Mouse (Mus musculus) heart, adult 2 months (tissue): Measurements from ENCODE around the gene Bcdin3d. TPM values are rescaled to one million over a fixed set of nuclear protein-coding genes. Genes with fewer than 3 reads are reported as not detected.

Experiments used
- DNase-seq, 2 experiments: peaks; one replicate each; pipeline ENCODE4 v3.0.0; 2021
- H3K27ac ChIP-seq: fragments of 200-600 bp; 2 replicates; pipeline ENCODE4 v1.8.1; 2022
- H3K27me3 ChIP-seq: fragments of 200-500 bp; 2 replicates; pipeline ENCODE4 v1.6.1; 2012; ENCODE audit warnings: mild to moderate bottlenecking, low read length, inconsistent platforms, mixed read lengths; ENCODE audit not compliant: control insufficient read depth, insufficient read depth
- H3K36me3 ChIP-seq: fragments of 200-500 bp; 2 replicates; pipeline ENCODE4 v1.6.1; 2012; ENCODE audit warnings: low read length, inconsistent platforms; ENCODE audit not compliant: control insufficient read depth, insufficient read depth
- H3K4me1 ChIP-seq: fragments of 200-500 bp; 2 replicates; pipeline ENCODE4 v1.6.1; 2011; ENCODE audit warnings: low read length; ENCODE audit not compliant: control insufficient read depth, insufficient read depth
- H3K4me3 ChIP-seq: fragments of 200-600 bp; 2 replicates; pipeline ENCODE4 v1.8.1; 2022
- H3K79me2 ChIP-seq: fragments of 200-500 bp; replicated peaks from 2 replicates; pipeline ENCODE4 v1.6.1; 2012; ENCODE audit warnings: mild to moderate bottlenecking, inconsistent platforms, low read length, moderate library complexity, mixed read lengths; ENCODE audit not compliant: control insufficient read depth, insufficient read depth
- H3K9ac ChIP-seq: fragments of 200-500 bp; 2 replicates; pipeline ENCODE4 v1.6.1; 2012; ENCODE audit warnings: low read depth, mild to moderate bottlenecking, control low read depth, inconsistent platforms, low read length, mixed read lengths
- CTCF ChIP-seq: fragments of 200-600 bp; IDR thresholded peaks from 2 replicates; pipeline ENCODE4 v1.8.1; 2022; ENCODE audit warnings: antibody characterized with exemption, mild to moderate bottlenecking, moderate library complexity
- EP300 ChIP-seq: fragments of 200-500 bp; IDR thresholded peaks from 2 replicates; pipeline ENCODE4 v1.6.1; 2011; ENCODE audit warnings: low read depth, low read length, control low read depth; ENCODE audit not compliant: insufficient read depth
- POLR2A ChIP-seq: fragments of 200-500 bp; IDR thresholded peaks from 2 replicates; pipeline ENCODE4 v1.6.1; 2011; ENCODE audit warnings: mild to moderate bottlenecking, low read depth, low read length, control low read depth; ENCODE audit not compliant: insufficient read depth
- WGBS: fragments of 180-500 bp; shearing (Covaris S2); methylation state at CpG from one replicate; pipeline ENCODE4 v1.1.7; 2018; 5-methylcytosine and 5-hydroxymethylcytosine counted together
- intact Hi-C: fragments of 180-260 bp; cut with DNase I; formaldehyde crosslinking; loops from one replicate; pipeline ENCODE4 v1.15.1; 2025
- long read RNA-seq: library from polyadenylated mRNA; stranded (forward); transcript quantifications from one replicate; pipeline ENCODE4 v2.0.0, GENCODE M21; 2021
- polyA plus RNA-seq: library from polyadenylated mRNA; depleted of rRNA; stranded (reverse); fragments of >200 nt; gene quantifications from 2 replicates; pipeline ENCODE4 v1.2.3, GENCODE M21; 2012; rRNA removed
- total RNA-seq, 2 experiments: library from RNA; stranded (reverse); gene quantifications; 2 replicates each; pipeline ENCODE4 v1.2.3; 2021

Bcdin3d gene
- 1 to 10 TPM; 2.5 to 3.1 TPM for total RNA-seq
- polyA plus RNA-seq = 4.2 and 4.3 TPM in 2 replicates
- long read RNA-seq, full-length matches to known transcripts = 3 of 3 reads
- long read RNA-seq, partial matches to known transcripts = 0 of 3 reads
- long read RNA-seq, other reads (novel, unspliced or antisense) = 0 of 3 reads

DNA sequence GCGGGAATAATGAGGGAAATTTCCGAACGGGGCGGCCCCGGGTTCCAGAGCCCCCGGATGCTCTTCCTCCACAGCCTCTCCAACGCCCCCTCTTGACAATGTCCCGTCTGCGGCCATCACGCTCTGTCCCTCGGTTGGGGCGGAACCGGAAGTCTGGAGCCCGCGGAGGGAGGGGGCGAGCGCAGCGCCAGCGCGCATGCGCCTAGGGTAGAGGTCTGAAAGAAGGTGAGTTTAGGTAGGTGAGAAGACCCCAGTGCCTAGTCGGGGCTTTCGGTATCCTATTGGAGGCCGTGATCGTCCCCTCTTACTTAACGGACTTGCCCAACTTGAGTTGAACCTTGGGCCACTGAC, at the start of gene Bcdin3d:
TSS of gene Bcdin3d (minus strand) at position 155 of the 351 bp plus-strand sequence.
- TF ChIP-seq CTCF (peak; percentile 61), POLR2A (peak; percentile 79), EP300 (no peak)
- Histone ChIP-seq H3K9ac (peak within 1 kb of the TSS; percentile 88), H3K4me1 (peaks cover 6% of the 10 kb centered on the region), H3K27me3 (no peaks in the 10 kb centered on the region), H3K79me2 (no peaks in the 10 kb centered on the region), H3K36me3 (no peaks in the 10 kb centered on the region), H3K4me3 (peak within 1 kb of the TSS; percentile 100), H3K27ac (peak within 1 kb of the TSS; percentile 90)
- peak; percentile 90 to 91 for DNase-seq
- intact Hi-C loops = no loop called here
- WGBS = under 1% methylated on average over 26 of the region's 26 CpGs

DNA sequence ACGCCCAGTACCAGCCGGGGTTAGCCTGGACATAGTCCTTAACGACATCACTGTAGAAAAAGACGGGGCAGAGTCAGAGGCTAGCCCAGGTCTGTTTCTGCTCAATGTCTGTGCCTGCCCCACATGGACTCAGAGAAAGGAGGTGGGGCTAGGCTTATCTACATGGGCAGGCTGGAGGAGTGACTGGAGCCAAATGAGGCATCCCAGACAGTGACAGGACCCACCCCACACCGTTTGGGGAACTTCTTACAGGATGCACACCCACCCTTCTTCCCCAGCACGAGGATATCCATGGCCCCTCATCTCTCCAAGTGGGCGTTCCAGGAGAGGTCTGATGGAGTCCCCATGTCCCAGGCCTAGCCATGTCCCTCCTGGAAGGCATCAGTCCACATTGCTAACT, 45.8 kb upstream of the Bcdin3d start:
- H3K4me1 ChIP-seq = no peaks in the 10 kb centered on the region
- no peak for DNase-seq
- no peak overlapping the region for H3K4me3 ChIP-seq
- intact Hi-C loops = no loop called here
- no peaks in the 10 kb centered on the region for H3K36me3 ChIP-seq
- H3K27ac ChIP-seq = no peak overlapping the region
- TF ChIP-seq POLR2A (no peak), EP300 (no peak), CTCF (no peak)
- no peak overlapping the region for H3K9ac ChIP-seq
- H3K79me2 ChIP-seq = no peaks in the 10 kb centered on the region
- WGBS = 50% methylated on average over 7 of the region's 7 CpGs
- H3K27me3 ChIP-seq = no peaks in the 10 kb centered on the region

DNA sequence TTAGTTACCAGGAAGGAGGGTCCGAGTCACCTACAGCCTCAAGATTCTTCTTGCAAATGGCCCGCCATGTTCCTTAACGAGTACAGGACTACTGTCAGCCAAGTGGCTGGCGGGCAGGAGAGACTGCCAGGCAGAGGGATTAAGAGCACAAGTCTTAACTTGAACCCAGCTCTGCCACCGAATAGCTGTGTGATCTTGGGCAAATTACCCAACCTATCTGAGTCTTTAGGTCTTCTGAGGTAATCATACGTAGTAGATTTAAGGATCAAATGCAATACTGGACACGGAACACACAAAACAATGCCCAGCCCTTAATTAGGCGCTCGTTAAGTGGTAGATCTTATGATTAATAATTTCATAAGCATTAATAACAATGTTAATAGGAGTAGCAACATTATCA, 45.1 kb upstream of the Bcdin3d start:
- no peaks in the 10 kb centered on the region for H3K4me1 ChIP-seq
- H3K79me2 ChIP-seq = no peaks in the 10 kb centered on the region
- H3K36me3 ChIP-seq = no peaks in the 10 kb centered on the region
- no peak overlapping the region for H3K4me3 ChIP-seq
- WGBS = 88% methylated on average over 9 of the region's 9 CpGs
- no peak for DNase-seq
- no peaks in the 10 kb centered on the region for H3K27me3 ChIP-seq
- H3K9ac ChIP-seq = no peak overlapping the region
- H3K27ac ChIP-seq = no peak overlapping the region
- TF ChIP-seq POLR2A (no peak), CTCF (no peak), EP300 (no peak)
- intact Hi-C loops = no loop called here

DNA sequence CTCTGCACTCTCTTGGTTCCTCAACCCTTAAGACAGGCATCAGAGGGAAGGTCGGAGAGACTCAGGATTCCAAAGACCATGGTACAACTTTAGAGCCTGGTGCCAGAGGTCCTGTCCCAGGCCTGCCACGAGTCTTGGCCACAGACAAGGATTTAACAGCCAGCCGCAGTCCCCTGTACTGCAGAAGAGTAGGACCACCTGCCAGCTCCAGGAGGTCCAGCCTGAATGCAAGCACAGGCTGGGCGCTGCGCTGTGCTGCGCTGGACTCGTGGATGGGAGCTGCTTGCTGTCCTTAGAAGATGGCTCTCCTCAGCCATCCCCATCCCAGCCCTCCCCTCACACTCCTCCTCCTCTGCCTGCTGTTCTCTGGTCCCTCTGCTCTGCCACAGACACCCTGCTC, 43.2 kb upstream of the Bcdin3d start:
- no peak overlapping the region for H3K4me3 ChIP-seq
- no peaks in the 10 kb centered on the region for H3K4me1 ChIP-seq
- no peak overlapping the region for H3K27ac ChIP-seq
- H3K27me3 ChIP-seq = no peaks in the 10 kb centered on the region
- H3K79me2 ChIP-seq = no peaks in the 10 kb centered on the region
- no peak for DNase-seq
- 66% methylated on average over 7 of the region's 7 CpGs for WGBS
- H3K9ac ChIP-seq = no peak overlapping the region
- intact Hi-C loops = no loop called here
- no peaks in the 10 kb centered on the region for H3K36me3 ChIP-seq
- TF ChIP-seq CTCF = no peak
- TF ChIP-seq EP300 = no peak
- TF ChIP-seq POLR2A = no peak

DNA sequence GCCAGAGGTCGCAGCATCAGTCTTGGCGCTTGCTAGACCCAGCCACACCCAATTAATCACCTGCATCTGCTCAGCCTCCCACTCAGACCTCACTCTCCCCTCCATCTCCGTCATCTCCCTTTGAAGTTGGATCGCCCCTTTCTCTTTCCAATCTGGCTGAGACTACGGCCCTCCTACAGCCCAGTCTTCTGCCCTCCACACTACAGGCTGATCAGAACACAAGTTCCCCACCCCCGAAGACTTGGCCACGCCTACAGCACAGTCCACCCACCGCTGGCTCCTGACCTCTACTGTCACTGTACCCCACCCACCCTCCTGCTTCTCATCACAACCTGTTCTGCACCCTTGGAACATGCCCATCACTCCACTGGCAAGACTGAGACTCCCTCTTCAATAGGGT, 42.2 kb upstream of the Bcdin3d start:
- no peak overlapping the region for H3K9ac ChIP-seq
- no peaks in the 10 kb centered on the region for H3K4me1 ChIP-seq
- H3K4me3 ChIP-seq = no peak overlapping the region
- no peak for DNase-seq
- intact Hi-C loops = no loop called here
- 56% methylated on average over 8 of the region's 8 CpGs for WGBS
- H3K36me3 ChIP-seq = no peaks in the 10 kb centered on the region
- H3K27ac ChIP-seq = no peak overlapping the region
- H3K79me2 ChIP-seq = no peaks in the 10 kb centered on the region
- TF ChIP-seq EP300 (no peak), POLR2A (no peak), CTCF (no peak)
- no peaks in the 10 kb centered on the region for H3K27me3 ChIP-seq

DNA sequence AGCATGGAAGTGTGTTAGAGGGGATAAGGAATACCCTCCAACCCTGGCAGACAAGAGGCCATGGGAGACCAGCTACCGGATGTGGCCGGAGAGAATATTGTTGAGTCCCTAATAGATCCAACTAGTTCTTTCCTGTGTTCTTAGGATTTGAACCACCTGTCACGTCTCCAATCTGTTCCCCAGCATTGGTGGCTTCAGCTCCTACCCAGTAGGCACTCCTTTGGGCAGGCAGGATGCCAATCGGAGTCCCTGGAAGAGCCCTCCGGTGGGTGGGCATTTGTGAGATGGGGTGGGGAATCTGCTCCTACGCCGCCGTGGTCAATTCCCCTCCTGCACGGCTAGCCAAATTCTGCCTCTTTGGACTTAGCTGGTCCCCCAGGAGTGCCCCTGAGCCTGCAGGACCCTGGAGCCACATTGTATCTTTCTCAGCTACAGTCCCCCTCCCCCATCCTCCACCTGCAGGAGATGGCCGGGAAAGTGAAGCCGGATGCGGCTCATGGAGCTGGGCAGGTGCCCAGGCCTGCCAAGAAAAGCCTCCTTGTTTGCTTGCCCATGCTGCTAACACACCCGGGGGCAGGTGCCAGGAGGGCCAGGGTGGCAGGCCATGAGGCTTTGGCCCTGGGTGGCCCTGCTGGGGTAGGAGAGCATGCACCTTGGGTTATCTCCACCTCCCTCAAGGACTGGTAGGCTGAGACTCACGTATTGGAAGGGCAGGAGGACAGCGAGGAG, 37.4 kb upstream of the Bcdin3d start:
- H3K79me2 ChIP-seq = no peaks in the 10 kb centered on the region
- no peak overlapping the region for H3K9ac ChIP-seq
- H3K36me3 ChIP-seq = no peaks in the 10 kb centered on the region
- no peaks in the 10 kb centered on the region for H3K27me3 ChIP-seq
- no peak overlapping the region for H3K27ac ChIP-seq
- no peak for DNase-seq
- whole genome bisulfite sequencing = 77% methylated on average over 15 of the region's 15 CpGs
- TF ChIP-seq EP300 (no peak), POLR2A (no peak), CTCF (no peak)
- H3K4me1 ChIP-seq = no peaks in the 10 kb centered on the region
- intact Hi-C loops = no loop called here
- no peak overlapping the region for H3K4me3 ChIP-seq
